Mouse (Mus musculus) kidney, embryonic 15.5 days (tissue): ENCODE data around the gene Dnajc27. TPM values are rescaled to one million over a fixed set of nuclear protein-coding genes. Genes with fewer than 3 reads are reported as not detected.

Experiments
- ATAC-seq: fragments of 200-750 bp; cut with Nextera tagmentation; replicated peaks from 2 replicates; pipeline ENCODE4 v1.8.0; 2017; ENCODE audit warnings: moderate TSS enrichment; ENCODE audit not compliant: low FRiP score
- H3K27ac ChIP-seq: fragments of 300-500 bp; sonication (generic); 2 replicates; pipeline ENCODE4 v1.5.1; 2015; ENCODE audit warnings: mild to moderate bottlenecking, inconsistent platforms
- H3K27me3 ChIP-seq: fragments of 300-500 bp; sonication (generic); 2 replicates; pipeline ENCODE4 v1.6.1; 2015; ENCODE audit warnings: inconsistent platforms
- H3K36me3 ChIP-seq: fragments of 300-500 bp; sonication (generic); 2 replicates; pipeline ENCODE4 v1.6.1; 2015; ENCODE audit warnings: inconsistent platforms
- H3K4me1 ChIP-seq: fragments of 300-500 bp; sonication (generic); 2 replicates; pipeline ENCODE4 v1.6.1; 2015; ENCODE audit warnings: inconsistent platforms
- H3K4me2 ChIP-seq: fragments of 300-500 bp; sonication (generic); 2 replicates; pipeline ENCODE4 v1.6.1; 2015; ENCODE audit warnings: moderate library complexity, mild to moderate bottlenecking, inconsistent platforms
- H3K4me3 ChIP-seq: fragments of 300-500 bp; sonication (generic); replicated peaks from 2 replicates; pipeline ENCODE4 v1.5.1; 2015; ENCODE audit warnings: mild to moderate bottlenecking, inconsistent platforms
- H3K9ac ChIP-seq: fragments of 300-500 bp; sonication (generic); 2 replicates; pipeline ENCODE4 v1.6.1; 2015; ENCODE audit warnings: mild to moderate bottlenecking, inconsistent platforms
- H3K9me3 ChIP-seq: fragments of 300-500 bp; sonication (generic); replicated peaks from 2 replicates; pipeline ENCODE4 v1.6.1; 2016; ENCODE audit warnings: inconsistent platforms
- WGBS: fragments of 180-500 bp; shearing (Covaris S2); methylation state at CpG from one replicate; pipeline ENCODE4 v1.1.7; 2015; ENCODE audit warnings: mixed read lengths; 5-methylcytosine and 5-hydroxymethylcytosine counted together
- polyA plus RNA-seq: library from polyadenylated mRNA; unstranded; fragments of >200 nt; fragmentation: Nextera tagmentation; extraction: Ambion mirVana; gene quantifications from 2 replicates; pipeline ENCODE4 v1.2.1, GENCODE M21; 2015

Dnajc27 gene
- 6.3 and 7.1 TPM in 2 replicates for polyA plus RNA-seq

- Histone ChIP-seq H3K4me1 (peaks cover 12% of the 10 kb centered on the region), H3K4me3 (peak within 1 kb of the TSS; percentile 69), H3K9me3 (no peaks in the 10 kb centered on the region), H3K36me3 (peaks cover 20% of the 10 kb centered on the region), H3K27me3 (peaks cover 8% of the 10 kb centered on the region), H3K4me2 (peak within 1 kb of the TSS; percentile 88), H3K9ac (peak within 1 kb of the TSS; percentile 63), H3K27ac (peak within 1 kb of the TSS; percentile 98)
- peak; percentile 98 for ATAC-seq
- WGBS: 5% methylated on average over 59 of the region's 59 CpGs
Measured at GRCm38 (mm10) chr12:4082132-4083001, at the start of gene Dnajc27. Gene Dnajc27 (plus strand): TSS chr12:4082583.

GRCm38 (mm10) chr12:4036157-4036556 lies 46.2 kb upstream of the Dnajc27 start:
- no peak for ATAC-seq
- peaks cover 18% of the 10 kb centered on the region for H3K27me3 ChIP-seq
- H3K27ac ChIP-seq: no peak overlapping the region
- no peaks in the 10 kb centered on the region for H3K36me3 ChIP-seq
- H3K4me2 ChIP-seq: no peak overlapping the region
- H3K9me3 ChIP-seq: no peaks in the 10 kb centered on the region
- no peak overlapping the region for H3K9ac ChIP-seq
- H3K4me3 ChIP-seq: no peak overlapping the region
- 91% methylated on average over 5 of the region's 5 CpGs for WGBS
- peaks cover 17% of the 10 kb centered on the region for H3K4me1 ChIP-seq

DNA sequence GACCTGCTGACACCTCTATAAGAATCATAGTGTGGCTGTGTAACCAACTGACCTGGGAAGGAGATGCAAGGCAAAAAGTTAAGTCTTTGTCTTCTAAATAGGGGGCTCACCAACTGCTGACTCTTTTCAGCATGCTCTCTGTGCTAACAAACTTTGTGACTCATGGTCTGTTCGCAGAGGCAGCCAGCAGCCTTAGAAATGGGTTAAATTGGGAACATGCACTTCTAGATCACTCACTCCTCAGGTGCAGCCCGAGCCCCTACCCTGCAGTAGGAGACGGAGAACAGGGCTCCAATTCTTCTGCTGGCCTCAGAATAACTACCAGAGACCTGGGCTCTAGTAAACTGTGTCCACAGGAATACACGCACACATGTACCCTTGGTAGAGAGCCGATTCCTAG lies 44.9 kb upstream of the Dnajc27 start:
- Histone ChIP-seq H3K9me3 (no peaks in the 10 kb centered on the region), H3K36me3 (no peaks in the 10 kb centered on the region), H3K4me1 (peaks cover 17% of the 10 kb centered on the region), H3K27me3 (peaks cover 20% of the 10 kb centered on the region), H3K4me2 (peak overlapping the region; percentile 99), H3K4me3 (peak overlapping the region; percentile 60), H3K27ac (no peak overlapping the region), H3K9ac (peak overlapping the region; percentile 51; the same call in 1 of the 2 replicates)
- 28% methylated on average over 5 of the region's 5 CpGs for WGBS
- no peak for ATAC-seq

GRCm38 (mm10) chr12:4038061-4039041 lies 44.0 kb upstream of the Dnajc27 start, which contains the start of gene Efr3b:
Gene Efr3b (minus strand): TSS chr12:4038915.
- under 1% methylated on average over 78 of the region's 78 CpGs for WGBS
- Histone ChIP-seq H3K4me2 (peak within 1 kb of the TSS; percentile 99), H3K4me1 (peaks cover 17% of the 10 kb centered on the region), H3K9me3 (no peaks in the 10 kb centered on the region), H3K36me3 (no peaks in the 10 kb centered on the region), H3K4me3 (peak within 1 kb of the TSS; percentile 60), H3K9ac (peak within 1 kb of the TSS; percentile 51), H3K27me3 (peaks cover 20% of the 10 kb centered on the region), H3K27ac (no peak within 1 kb of the TSS)
- ATAC-seq: peak; percentile 95

DNA sequence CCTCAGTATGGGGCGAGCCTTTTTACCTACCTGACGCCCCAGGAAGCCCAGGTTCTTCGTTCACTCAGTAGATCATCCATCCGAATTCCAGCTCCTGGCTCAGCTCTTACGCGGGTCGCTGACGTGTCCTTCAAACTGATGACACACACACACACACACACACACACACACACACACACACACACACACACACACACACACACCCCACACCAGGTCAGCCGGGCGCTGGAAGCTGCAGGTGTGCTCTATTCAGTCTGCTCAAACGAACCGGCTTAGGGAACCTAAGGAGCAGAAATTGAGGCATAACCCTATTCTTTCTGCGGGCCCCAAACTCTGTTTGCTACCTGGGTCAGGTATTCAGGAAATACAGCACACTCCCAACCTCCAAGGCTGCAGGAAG lies 43.3 kb upstream of the Dnajc27 start:
- no peak for ATAC-seq
- H3K27ac ChIP-seq: no peak overlapping the region
- no peaks in the 10 kb centered on the region for H3K9me3 ChIP-seq

DNA sequence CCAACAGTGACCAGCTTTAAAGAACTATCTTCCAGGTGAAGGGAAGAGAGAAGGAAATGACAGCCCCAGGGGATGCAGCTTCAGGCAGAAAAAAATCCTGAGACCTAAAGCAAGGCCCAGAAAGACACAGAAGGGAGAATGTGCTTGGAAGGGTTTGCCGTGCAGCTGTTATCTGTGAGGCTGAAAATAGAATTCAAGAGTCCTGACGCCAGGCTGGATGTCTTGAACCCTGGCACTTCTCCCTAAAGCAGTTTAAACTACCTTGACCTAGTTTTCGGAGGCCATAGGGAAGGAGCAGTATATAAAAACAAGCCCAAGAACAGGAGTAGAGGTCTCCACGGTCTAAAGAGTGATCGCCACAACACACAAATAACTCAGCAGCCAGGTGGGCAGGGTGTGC lies 40.0 kb upstream of the Dnajc27 start:
- Histone ChIP-seq H3K4me2 (no peak overlapping the region), H3K4me3 (no peak overlapping the region), H3K9ac (no peak overlapping the region), H3K27ac (no peak overlapping the region), H3K36me3 (no peaks in the 10 kb centered on the region), H3K9me3 (no peaks in the 10 kb centered on the region), H3K27me3 (peaks cover 15% of the 10 kb centered on the region), H3K4me1 (peaks cover 14% of the 10 kb centered on the region)
- 75% methylated on average over 5 of the region's 5 CpGs for WGBS
- no peak for ATAC-seq

More for the DNA sequence above, 43.3 kb upstream of the Dnajc27 start:
- H3K36me3 ChIP-seq: no peaks in the 10 kb centered on the region
- peak overlapping the region; percentile 51 for H3K9ac ChIP-seq
- H3K4me2 ChIP-seq: peak overlapping the region; percentile 99
- peaks cover 17% of the 10 kb centered on the region for H3K4me1 ChIP-seq
- peaks cover 20% of the 10 kb centered on the region for H3K27me3 ChIP-seq
- 3% methylated on average over 13 of the region's 13 CpGs for WGBS
- peak overlapping the region; percentile 60 for H3K4me3 ChIP-seq

- Histone ChIP-seq H3K4me3 (no peak overlapping the region), H3K27me3 (peaks cover 4% of the 10 kb centered on the region), H3K4me1 (no peaks in the 10 kb centered on the region), H3K9me3 (no peaks in the 10 kb centered on the region), H3K36me3 (no peaks in the 10 kb centered on the region), H3K4me2 (no peak overlapping the region), H3K27ac (no peak overlapping the region), H3K9ac (no peak overlapping the region)
- WGBS: 62% methylated on average over 1 of the region's 1 CpGs
- no peak for ATAC-seq
Measured at GRCm38 (mm10) chr12:4045992-4046391, 36.4 kb upstream of the Dnajc27 start.

- Histone ChIP-seq H3K4me3 (no peak overlapping the region), H3K27me3 (no peaks in the 10 kb centered on the region), H3K4me1 (no peaks in the 10 kb centered on the region), H3K9ac (no peak overlapping the region), H3K4me2 (no peak overlapping the region), H3K9me3 (no peaks in the 10 kb centered on the region), H3K27ac (no peak overlapping the region), H3K36me3 (no peaks in the 10 kb centered on the region)
- 48% methylated on average over 6 of the region's 6 CpGs for WGBS
- no peak for ATAC-seq
Measured at GRCm38 (mm10) chr12:4048031-4048430, 34.4 kb upstream of the Dnajc27 start.

DNA sequence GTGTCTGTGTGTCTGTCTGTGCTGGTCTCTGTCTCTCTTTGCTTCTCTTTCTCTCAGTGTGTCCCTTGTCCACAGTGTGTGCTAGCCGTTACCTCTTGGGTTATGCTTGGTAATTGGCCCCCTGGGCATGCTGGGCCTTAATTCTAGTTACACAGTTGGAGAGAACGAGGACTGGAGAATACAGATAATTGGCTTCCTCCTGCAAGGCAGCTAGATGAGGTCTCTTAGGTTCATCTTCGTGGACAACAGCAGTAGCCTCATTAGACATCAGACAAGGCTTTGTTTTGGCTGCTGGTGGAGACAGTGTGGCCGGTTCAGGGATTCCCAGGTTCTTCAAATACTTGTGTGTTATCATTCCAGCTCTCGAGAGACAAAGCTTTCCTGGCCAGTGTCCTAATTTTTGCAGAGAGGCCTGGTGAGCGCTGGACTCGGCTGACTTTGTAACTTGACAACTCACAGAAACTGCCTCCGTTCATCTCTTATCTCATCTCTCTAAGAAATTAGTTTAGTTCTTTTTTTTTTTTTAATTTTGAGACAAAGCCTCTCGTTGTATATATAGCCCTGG lies 31.4 kb upstream of the Dnajc27 start:
- no peak for ATAC-seq
- H3K27me3 ChIP-seq: no peaks in the 10 kb centered on the region
- no peak overlapping the region for H3K27ac ChIP-seq
- no peaks in the 10 kb centered on the region for H3K36me3 ChIP-seq
- H3K4me2 ChIP-seq: no peak overlapping the region
- H3K4me3 ChIP-seq: no peak overlapping the region
- WGBS: 62% methylated on average over 9 of the region's 9 CpGs
- H3K9ac ChIP-seq: no peak overlapping the region
- H3K9me3 ChIP-seq: no peaks in the 10 kb centered on the region
- H3K4me1 ChIP-seq: no peaks in the 10 kb centered on the region

DNA sequence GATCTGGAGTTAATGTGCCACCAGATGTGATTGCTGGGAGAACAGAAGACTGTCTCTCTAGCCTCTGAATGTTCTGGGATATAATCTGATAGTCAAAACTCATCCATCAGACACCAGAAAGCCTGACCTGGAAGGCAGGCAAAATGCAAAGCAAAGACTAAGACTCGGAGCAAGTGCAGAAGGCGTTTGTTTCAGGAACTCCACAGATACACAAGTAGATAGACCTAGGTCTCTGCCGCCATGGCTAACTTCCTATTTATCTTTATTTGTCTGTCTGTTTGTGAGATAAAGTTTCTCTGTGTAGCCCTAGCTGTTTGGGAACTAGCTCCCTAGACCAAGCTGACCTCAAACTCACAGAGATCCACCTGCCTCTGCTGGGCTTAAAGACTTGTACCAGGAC lies 28.7 kb upstream of the Dnajc27 start:
- ATAC-seq: no peak
- Histone ChIP-seq H3K9me3 (no peaks in the 10 kb centered on the region), H3K4me2 (no peak overlapping the region), H3K27me3 (no peaks in the 10 kb centered on the region), H3K4me1 (no peaks in the 10 kb centered on the region), H3K9ac (no peak overlapping the region), H3K27ac (no peak overlapping the region), H3K36me3 (no peaks in the 10 kb centered on the region), H3K4me3 (no peak overlapping the region)
- 79% methylated on average over 3 of the region's 3 CpGs for WGBS

DNA sequence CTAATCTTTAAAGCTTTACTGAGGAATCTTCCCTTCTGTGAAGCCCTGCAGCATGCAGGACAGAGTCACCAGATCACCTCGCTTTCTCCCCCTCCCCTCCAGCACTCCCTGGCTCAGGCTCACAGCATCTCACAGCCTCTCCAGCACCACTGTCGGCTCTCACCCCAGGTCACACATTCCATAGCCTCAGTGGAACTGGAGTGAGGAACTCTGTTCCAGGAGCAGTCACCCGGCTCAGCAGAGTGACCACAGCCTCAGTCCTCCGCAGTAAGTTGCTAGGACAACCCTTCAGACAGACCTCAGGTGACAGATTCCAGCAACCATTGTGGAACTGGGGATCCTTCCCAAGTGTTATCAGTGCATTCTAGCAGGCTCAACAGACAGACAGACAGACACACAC lies 27.5 kb upstream of the Dnajc27 start:
- no peak for ATAC-seq
- Histone ChIP-seq H3K4me3 (no peak overlapping the region), H3K4me2 (no peak overlapping the region), H3K9me3 (no peaks in the 10 kb centered on the region), H3K27me3 (no peaks in the 10 kb centered on the region), H3K27ac (no peak overlapping the region), H3K4me1 (no peaks in the 10 kb centered on the region), H3K9ac (no peak overlapping the region), H3K36me3 (no peaks in the 10 kb centered on the region)
- 38% methylated on average over 4 of the region's 4 CpGs for WGBS
